Mouse (Mus musculus): ENCODE measurements around the gene Snrpa. TPM values are rescaled to one million over a fixed set of nuclear protein-coding genes. Genes with fewer than 3 reads are reported as not detected.

The Snrpa gene
- 165 and 192 TPM in 2 replicates for polyA plus RNA-seq (2015; fragmentation: Nextera tagmentation; extraction: Ambion mirVana)

GRCm38 (mm10) chr7:27195681-27196611 is at the start of gene Snrpa, which contains the start of gene BC024978:
Gene Snrpa (minus strand): TSS chr7:27196271.
Gene BC024978 (plus strand): TSS chr7:27195781.
- DNase-seq (ENCODE audit: low spot score) = peak; percentile 98

- peak; percentile 34 for DNase-seq (ENCODE audit: low spot score)
Measured at GRCm38 (mm10) chr7:27244088-27244487, 48.0 kb upstream of the Snrpa start.

GRCm38 (mm10) chr7:27243211-27243610 is 47.1 kb upstream of the Snrpa start:
- DNase-seq (ENCODE audit: low spot score) = no peak

- DNase-seq (ENCODE audit: low spot score) = no peak
Measured at GRCm38 (mm10) chr7:27238568-27238967, 42.5 kb upstream of the Snrpa start.

- no peak for DNase-seq (ENCODE audit: low spot score)
Measured at GRCm38 (mm10) chr7:27237527-27237926, 41.5 kb upstream of the Snrpa start.

GRCm38 (mm10) chr7:27235726-27236125 is 39.7 kb upstream of the Snrpa start:
- DNase-seq (ENCODE audit: low spot score) = no peak

GRCm38 (mm10) chr7:27233300-27233699 is 37.2 kb upstream of the Snrpa start:
- no peak for DNase-seq (ENCODE audit: low spot score)

- DNase-seq (ENCODE audit: low spot score) = peak; percentile 97
Measured at GRCm38 (mm10) chr7:27232781-27233281, 36.8 kb upstream of the Snrpa start, which contains the start of gene Coq8b. Gene Coq8b (plus strand): TSS chr7:27233023.

- DNase-seq (ENCODE audit: low spot score) = no peak
Measured at GRCm38 (mm10) chr7:27231693-27232331, 35.7 kb upstream of the Snrpa start.

GRCm38 (mm10) chr7:27230781-27231180 is 34.7 kb upstream of the Snrpa start:
- no peak for DNase-seq (ENCODE audit: low spot score)

GRCm38 (mm10) chr7:27228865-27229264 is 32.8 kb upstream of the Snrpa start:
- DNase-seq (ENCODE audit: low spot score) = no peak

- DNase-seq (ENCODE audit: low spot score) = peak; percentile 95
Measured at GRCm38 (mm10) chr7:27228281-27228821, 32.3 kb upstream of the Snrpa start, which contains the start of gene Itpkc. Gene Itpkc (minus strand): TSS chr7:27228661.

GRCm38 (mm10) chr7:27227676-27228075 is 31.6 kb upstream of the Snrpa start:
- DNase-seq (ENCODE audit: low spot score) = no peak

- no peak for DNase-seq (ENCODE audit: low spot score)
Measured at GRCm38 (mm10) chr7:27227276-27227675, 31.2 kb upstream of the Snrpa start.

- no peak for DNase-seq (ENCODE audit: low spot score)
Measured at GRCm38 (mm10) chr7:27224877-27225575, 29.0 kb upstream of the Snrpa start.

- DNase-seq (ENCODE audit: low spot score) = no peak
Measured at GRCm38 (mm10) chr7:27222538-27222937, 26.5 kb upstream of the Snrpa start.

GRCm38 (mm10) chr7:27221939-27222338 is 25.9 kb upstream of the Snrpa start:
- DNase-seq (ENCODE audit: low spot score) = no peak

GRCm38 (mm10) chr7:27219937-27220336 is 23.9 kb upstream of the Snrpa start:
- no peak for DNase-seq (ENCODE audit: low spot score)

- no peak for DNase-seq (ENCODE audit: low spot score)
Measured at GRCm38 (mm10) chr7:27218586-27218985, 22.5 kb upstream of the Snrpa start.

GRCm38 (mm10) chr7:27212626-27213025 is 16.6 kb upstream of the Snrpa start:
- DNase-seq (ENCODE audit: low spot score) = no peak
